Mouse (Mus musculus): ENCODE measurements around the gene Nfya.
"Not testable (repeated sequence)": the region's sequence is repeated elsewhere in the genome, so short reads cannot be mapped to it uniquely, and the experiment has no call there.

The Nfya gene

GRCm38 (mm10) chr17:48392616-48393015 is 17.1 kb downstream of the Nfya start:
- no peak for DNase-seq (ENCODE audit: low spot score in 2 of 2)

GRCm38 (mm10) chr17:48391446-48391845 is 18.3 kb downstream of the Nfya start:
- DNase-seq (ENCODE audit: low spot score in 2 of 2) = no peak

DNA sequence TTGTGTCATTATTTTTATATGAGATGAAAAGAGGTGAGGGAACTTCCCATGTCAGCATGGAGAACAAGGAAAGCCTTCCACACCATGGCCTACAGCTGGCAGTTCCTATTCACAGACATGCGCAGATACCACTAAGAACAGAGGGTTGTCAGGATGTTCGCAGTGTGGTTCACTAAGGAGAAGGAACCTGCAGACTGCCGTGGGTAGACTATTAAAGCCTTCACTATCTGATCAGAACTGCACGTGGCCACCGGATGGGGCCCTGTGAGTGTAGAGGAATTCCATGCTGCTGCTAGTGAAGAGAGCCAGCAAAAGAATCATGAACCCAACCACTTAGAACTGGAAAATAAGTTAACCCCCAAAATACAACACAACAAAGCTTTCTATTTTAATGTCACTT is 20.3 kb downstream of the Nfya start:
- no peak for DNase-seq (ENCODE audit: low spot score in 2 of 2)

- DNase-seq (ENCODE audit: low spot score in 2 of 2) = no peak
These were observed 21.0 kb downstream of the Nfya start for GRCm38 (mm10) chr17:48388666-48389065.

DNA sequence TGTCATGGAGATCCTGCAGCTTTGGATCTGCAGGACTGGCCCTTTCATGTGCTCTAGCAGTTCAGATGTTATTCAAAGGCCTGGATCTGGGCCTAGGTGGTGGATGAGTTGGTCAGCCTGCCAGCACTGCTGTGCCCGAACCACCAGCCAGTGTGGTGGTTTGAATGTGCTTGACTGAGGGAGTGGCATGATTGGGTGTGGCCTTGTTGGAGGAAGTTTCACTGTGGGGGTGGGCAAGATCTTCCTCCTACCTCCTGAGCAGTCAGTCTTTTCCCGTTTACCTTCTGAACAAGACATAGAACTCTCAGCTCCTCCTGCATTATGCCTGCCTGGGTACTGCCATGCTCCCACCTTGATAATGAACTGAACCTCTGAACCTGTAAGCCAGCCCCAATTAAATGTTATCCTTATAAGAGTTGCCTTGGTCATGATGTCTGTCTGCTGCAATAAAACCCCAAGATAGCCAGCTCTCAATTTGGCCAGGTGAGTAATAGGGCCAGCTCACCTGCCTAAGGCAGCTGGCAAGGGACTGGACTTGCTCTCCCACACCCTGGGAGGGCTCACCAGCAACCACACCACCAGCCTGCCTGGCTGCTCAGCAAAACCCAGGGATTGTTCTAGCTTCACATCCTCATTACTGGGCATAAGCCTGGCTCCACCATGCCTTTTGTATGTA is 23.8 kb downstream of the Nfya start:
- no peak for DNase-seq (ENCODE audit: low spot score in 2 of 2)

GRCm38 (mm10) chr17:48379050-48379449 is 30.7 kb downstream of the Nfya start:
- DNase-seq (ENCODE audit: low spot score in 2 of 2) = no peak

- no peak for DNase-seq (ENCODE audit: low spot score in 2 of 2)
These were observed 33.6 kb downstream of the Nfya start for GRCm38 (mm10) chr17:48376102-48376501.

DNA sequence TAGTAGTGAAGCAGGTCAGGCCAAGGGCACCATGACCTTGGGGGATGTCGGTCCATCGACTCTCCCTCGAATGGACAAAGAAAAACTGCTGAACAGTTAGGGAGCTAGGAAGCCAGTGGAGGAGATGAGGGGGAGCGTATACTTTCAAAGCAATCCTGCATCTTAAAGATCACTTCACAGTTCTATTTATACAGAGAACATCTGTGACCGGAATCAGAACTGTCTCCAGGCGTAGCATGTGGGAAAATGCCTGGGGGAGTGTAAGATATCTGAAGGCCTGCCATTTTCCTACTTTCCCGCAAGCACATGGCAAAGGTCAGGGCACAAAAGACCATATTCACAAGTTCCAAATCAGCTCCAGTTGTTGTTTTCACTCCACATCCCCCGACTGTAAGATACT is 36.7 kb downstream of the Nfya start:
- no peak for DNase-seq (ENCODE audit: low spot score in 2 of 2)

- DNase-seq (ENCODE audit: low spot score in 2 of 2) = no peak
These were observed 38.1 kb downstream of the Nfya start for GRCm38 (mm10) chr17:48371621-48372020.

DNA sequence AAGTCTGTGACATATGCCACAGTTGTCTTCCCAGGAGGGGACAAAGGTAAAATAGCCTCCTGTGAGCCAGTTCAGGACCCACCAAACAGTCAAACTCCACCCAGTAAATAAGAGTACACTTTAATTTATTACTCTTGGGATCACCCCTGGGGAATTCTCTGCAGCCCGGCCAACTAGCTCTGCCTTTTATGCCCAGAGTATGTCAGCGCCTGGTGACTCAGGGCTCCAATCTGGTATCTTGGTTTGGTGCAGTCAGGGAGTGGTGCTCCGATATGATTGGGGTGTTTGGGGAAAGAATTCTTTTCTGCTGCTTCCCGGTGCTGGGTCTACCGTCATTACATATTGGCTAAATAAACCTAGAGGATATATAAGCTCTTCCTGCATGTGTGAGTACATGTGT is 42.9 kb downstream of the Nfya start:
- no peak for DNase-seq (ENCODE audit: low spot score in 2 of 2)

DNA sequence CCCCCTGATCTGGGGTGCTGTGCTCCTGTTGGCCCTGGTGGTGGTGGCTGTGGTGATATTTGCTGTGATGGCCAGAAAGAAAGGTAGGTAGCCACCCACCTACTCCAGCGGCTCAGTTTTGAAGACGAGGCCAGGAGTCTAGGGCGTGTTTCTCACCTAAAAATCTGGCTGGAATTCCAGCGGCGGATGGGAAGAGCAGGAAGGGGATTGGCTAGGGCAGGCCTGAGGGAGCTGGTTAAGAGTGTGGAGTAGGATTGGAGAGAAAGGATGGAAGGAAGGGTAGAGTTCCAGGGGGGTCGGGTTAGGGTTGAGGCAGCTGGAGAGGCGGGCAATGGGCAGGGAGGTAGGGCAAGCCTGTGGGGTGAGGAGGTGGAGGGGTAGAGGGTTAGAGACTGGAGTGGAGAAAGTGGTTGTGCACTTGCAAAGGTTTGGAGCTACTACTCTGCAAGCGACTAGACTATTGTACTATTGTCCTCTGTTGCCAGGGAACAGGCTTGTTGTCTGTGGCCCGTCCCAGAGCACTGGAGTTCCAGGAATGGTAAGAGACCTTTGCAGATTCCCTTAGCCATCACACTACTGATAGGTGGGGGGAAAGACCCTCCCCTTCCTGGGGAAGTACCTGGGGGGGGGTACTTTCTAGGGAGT is 44.1 kb downstream of the Nfya start:
- DNase-seq (ENCODE audit: low spot score in 2 of 2) = no peak

DNA sequence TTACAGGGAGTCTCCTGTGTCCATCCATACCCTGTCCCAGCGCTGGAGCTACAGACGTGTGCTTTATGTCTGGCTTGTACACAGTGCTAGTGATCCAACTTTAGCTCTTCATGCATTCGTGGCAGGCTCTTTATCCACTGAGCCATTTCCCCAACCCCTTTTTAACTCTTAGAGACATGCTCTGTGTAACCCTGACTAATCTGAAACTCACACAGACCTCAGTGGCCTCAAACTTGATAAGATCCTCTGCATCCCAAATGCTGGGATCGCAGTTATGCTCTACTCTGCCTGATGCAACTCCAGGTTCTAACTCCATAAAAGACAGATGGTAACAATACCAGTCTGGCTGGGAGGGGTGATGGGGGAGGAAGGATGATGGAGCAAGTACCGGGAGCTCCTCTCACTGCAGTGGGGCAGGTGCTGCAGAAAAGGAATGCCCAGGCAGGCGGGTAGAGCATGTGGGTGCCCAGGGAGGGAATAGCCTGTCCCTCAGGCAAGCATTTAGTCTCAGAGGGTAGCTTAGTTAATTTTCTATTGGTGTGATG is 46.2 kb downstream of the Nfya start:
- no peak for DNase-seq (ENCODE audit: low spot score in 2 of 2)

DNA sequence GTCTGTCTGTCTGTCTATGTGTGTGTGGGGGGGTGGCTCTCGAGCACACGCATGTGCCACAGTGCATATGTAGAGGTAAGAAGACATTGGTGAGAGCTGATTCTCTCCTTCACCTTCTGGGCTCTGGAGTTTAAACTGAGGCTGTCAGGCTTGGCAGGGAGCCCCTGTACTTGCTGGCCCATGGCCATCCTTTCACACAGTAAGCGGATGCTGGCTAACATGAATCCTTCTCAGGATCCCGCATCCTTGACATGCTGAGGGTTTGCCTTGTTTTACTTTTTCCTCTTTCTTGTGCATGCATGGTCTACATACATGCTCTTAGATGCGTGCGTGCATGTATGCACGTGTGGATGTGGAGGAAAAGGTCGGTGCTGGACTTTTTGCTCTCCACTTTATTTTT is 46.7 kb downstream of the Nfya start:
- no peak for DNase-seq (ENCODE audit: low spot score in 2 of 2)

GRCm38 (mm10) chr17:48362346-48362745 is 47.4 kb downstream of the Nfya start:
- DNase-seq (ENCODE audit: low spot score in 2 of 2) = no peak

DNA sequence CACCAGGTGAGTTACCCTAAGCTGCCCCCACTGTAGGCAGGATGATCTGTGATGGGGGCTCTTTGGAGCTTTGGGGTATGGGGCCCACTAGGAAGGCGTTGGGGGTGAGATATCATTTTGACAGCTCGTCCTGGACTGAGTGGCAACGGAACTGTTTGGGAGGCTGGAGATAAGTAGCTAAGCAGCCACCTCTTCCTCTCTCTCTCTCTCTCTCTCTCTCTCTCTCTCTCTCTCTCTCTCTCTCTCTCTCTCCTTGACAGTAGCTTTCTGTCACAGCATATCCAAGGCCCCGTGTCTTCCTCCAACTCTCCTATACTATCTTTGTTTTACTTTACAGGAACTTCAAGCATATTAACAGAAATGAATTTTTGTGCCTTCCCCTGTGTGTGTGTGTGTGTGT is 49.2 kb downstream of the Nfya start:
- no peak for DNase-seq (ENCODE audit: low spot score in 2 of 2)

- no peak for DNase-seq (ENCODE audit: low spot score in 2 of 2)
These were observed 50.1 kb downstream of the Nfya start, which contains the start of gene Treml1 for GRCm38 (mm10) chr17:48359616-48360015. Gene Treml1 (plus strand): TSS chr17:48359916.

- no peak for DNase-seq (ENCODE audit: low spot score in 2 of 2)
These were observed 51.8 kb downstream of the Nfya start for GRCm38 (mm10) chr17:48357892-48358291.

DNA sequence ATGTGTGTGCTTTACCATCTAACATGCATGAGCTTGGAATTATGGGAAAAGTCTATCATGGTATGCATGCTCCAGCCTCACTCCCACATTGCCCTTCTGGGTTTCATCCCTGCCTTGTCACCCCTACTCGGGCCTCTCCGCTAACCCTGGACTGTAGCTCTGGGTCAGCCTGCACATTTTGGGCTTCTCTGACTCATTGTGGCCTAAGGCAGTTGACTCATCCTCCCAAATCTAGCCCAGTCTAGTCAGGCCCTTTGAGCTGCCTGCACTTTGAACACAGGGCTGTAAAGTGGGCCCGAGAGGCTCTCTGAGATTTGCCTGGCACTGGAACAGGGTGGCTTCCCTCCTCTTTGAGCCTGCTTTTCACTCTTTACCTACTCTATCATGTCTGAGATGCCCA is 53.9 kb downstream of the Nfya start:
- no peak for DNase-seq (ENCODE audit: low spot score in 2 of 2)

DNA sequence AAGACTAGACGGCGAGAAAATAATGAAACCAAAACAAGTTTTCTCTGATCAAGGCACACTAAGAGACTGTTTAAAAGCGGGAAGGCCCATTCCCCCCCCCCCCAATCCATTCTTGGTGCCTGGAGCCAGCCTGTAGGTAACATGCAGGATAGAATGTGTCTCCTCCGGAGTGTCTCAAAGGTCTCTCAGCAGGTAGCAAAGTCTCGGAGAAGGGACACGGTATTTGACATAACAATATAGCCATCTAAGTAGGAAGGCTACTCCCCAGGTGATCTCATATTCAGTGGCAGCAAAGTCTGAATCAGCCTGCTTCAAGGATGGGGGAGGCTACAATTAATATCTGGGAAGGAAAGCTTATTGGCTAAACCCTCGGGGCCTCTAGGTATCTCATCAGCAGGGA is 56.7 kb downstream of the Nfya start:
- DNase-seq (ENCODE audit: low spot score in 2 of 2) = not testable (repeated sequence)

- DNase-seq (ENCODE audit: low spot score in 2 of 2) = no peak
These were observed 59.0 kb downstream of the Nfya start for GRCm38 (mm10) chr17:48350681-48351193.

DNA sequence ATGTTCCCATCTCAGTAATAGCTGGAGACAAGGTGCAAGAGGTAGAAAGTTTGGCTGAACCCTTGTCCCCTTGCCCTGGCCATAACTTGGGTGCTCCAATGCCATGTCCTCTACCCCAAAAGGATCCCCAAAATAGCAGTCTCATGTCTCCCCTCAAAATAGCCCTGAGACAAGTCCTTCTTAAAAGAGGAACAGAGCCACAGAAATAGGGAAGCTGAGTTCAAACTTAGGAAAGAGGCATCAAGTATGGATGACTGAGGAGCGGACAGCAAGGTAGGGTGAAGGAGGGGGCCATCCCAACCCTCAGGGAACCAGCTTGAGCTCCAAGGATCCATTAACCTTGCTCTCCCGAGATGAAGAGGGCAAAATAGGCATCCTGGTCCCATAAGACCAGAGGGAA is 62.4 kb downstream of the Nfya start:
- DNase-seq (ENCODE audit: low spot score in 2 of 2) = no peak

GRCm38 (mm10) chr17:48346834-48347233 is 62.9 kb downstream of the Nfya start:
- DNase-seq (ENCODE audit: low spot score in 2 of 2) = no peak

GRCm38 (mm10) chr17:48346231-48346630 is 63.5 kb downstream of the Nfya start, which contains the start of gene Trem2:
Gene Trem2 (plus strand): TSS chr17:48346401.
- no peak for DNase-seq (ENCODE audit: low spot score in 2 of 2)
